Mouse (Mus musculus) E14TG2a.4 (cell line): ENCODE measurements at regions not wholly inside any gene's neighbourhood (a gene's known extent, or its start where the extent isn't known, plus 50 kb on each side); places are given as distances from the start of the nearest gene placed in this dataset.

Source experiments
- CTCF ChIP-seq: conservative IDR thresholded peaks from 2 replicates; pipeline ENCODE4 v1.5.1; 2014; ENCODE audit warnings: low read length
- NANOG ChIP-seq: IDR thresholded peaks from 2 replicates; pipeline ENCODE4 v1.6.1; 2014; ENCODE audit warnings: borderline replicate concordance, low read length, mixed read lengths
- POU5F1 ChIP-seq: IDR thresholded peaks from 2 replicates; pipeline ENCODE4 v1.6.1; 2014; ENCODE audit warnings: low read length, borderline replicate concordance

DNA sequence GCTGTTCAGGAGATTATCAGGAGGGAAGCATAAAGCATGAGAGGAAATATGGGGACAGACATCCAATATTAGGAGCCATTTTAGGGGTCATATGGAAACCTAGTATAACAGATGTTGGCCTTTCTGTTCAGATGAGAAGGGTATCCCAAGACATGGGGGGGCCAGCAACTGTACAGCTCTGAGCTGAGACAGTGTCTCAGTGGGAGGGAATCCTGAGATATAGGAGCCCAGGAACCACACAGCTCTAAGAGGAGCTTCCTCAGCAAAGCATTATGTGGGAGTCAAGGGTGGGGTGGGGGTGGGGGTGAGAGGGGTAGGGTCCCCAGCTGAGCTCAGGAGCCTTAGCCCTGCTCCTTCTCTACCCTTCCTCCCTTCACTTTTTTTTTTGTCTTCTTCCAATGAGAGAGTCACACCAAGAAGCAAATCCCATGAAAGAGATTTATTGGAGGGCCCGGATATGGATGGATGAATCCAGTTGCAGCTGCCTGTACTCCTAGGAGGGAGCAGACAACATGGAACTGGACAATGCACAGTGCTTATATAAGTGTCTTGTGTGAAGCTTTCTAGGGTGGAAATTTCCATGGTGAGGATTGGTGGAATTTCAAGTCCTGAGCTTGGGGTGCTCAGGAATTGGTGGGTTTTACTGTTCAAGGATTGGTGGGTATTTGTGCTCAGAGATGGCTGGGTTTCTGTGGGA lies 417.1 kb downstream of the Lrriq3 start:
- TF ChIP-seq CTCF = no peak
- TF ChIP-seq POU5F1 = no peak
- TF ChIP-seq NANOG = no peak
